Mouse (Mus musculus) CD4-positive, CD25-positive, alpha-beta regulatory T cell, adult 4 months (primary cell): ENCODE results near the gene Gstt1. TPM values are rescaled to one million over a fixed set of nuclear protein-coding genes. Genes with fewer than 3 reads are reported as not detected.
A peak's percentile ranks its signal among the peaks of the same experiment; 100 is the strongest.

Experiments
- ATAC-seq: one replicate; pipeline ENCODE4 v1.8.0; 2017
- polyA plus RNA-seq, 2 experiments: library from polyadenylated mRNA; unstranded; fragments of 100-300 nt; shearing (Covaris generic); gene quantifications; one replicate each; pipeline ENCODE4 v1.2.1; 2017

Gene Gstt1
- polyA plus RNA-seq, 2 experiments from 2014 or later: 1.3 TPM; not detected in 1

- peak; percentile 98 for ATAC-seq
Observed at GRCm38 (mm10) chr10:75763682-75764518, 34.5 kb downstream of the Gstt1 start, which contains the start of gene Cabin1. Cabin1 (minus strand) TSS chr10:75764341.

GRCm38 (mm10) chr10:75762413-75762812 is 36.0 kb downstream of the Gstt1 start:
- ATAC-seq: no peak

- ATAC-seq: no peak
Observed at GRCm38 (mm10) chr10:75760311-75760710, 38.1 kb downstream of the Gstt1 start.

DNA sequence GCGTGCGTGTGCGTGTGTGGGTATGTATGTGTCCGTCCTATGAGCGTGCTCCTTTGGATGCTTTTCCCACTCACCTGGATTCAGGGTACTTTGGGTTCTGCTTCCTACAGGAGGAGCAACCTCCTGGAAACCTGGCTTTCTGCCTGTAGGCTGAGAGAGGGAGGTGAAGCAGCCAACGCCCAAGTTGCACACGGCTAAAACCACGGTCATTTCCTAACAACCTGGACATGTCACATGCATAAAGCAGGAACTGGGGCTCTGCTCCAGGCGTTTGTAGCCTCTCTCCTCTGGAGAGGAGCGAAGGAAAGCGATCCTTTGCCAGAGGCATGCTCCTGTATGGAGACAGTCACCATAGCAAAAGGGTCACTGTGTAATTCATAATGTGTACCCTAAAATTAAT is 41.7 kb downstream of the Gstt1 start:
- ATAC-seq: no peak

- ATAC-seq: peak; percentile 94
Observed at GRCm38 (mm10) chr10:75744017-75744416, 54.4 kb downstream of the Gstt1 start.

DNA sequence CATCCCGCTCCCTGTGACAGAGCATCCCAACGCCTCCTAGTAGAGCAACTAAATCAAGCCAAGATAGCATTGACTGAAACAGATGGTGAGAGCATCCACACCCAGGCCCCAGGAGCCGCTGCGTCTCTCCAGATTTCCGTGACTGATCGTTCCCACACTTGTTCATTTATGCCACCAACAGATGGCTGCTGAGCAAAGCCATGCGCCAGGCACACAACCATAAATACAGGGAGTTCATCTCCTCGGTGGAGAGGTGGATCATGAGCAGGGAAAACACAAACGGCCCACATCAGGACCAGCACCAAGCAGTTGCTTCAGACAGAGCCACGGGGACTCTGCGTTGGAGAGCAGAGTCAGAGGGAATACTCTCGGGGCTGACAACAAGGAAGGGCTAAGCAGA is 55.0 kb downstream of the Gstt1 start:
- no peak for ATAC-seq

DNA sequence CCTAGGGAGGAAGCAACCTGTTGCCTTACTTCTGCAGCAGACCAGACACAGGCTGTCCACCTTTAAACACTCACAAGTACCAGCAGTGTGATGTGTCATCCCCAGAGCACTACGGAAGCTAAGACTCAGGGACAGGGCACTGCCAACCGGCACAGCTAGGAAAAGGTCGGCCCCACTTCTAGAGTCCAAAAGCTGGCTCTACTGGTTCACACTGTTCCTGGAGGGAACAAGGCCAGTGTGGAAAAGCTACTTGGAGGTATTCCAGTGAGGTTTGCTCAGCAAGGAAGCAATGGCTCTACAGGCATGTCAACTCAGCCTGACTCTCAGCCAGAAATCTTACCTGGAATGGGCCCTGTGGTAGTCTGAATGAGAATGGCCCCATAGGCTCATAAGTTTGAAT is 57.5 kb downstream of the Gstt1 start:
- ATAC-seq: no peak

Other genes starting within 250 kb of the Gstt1 start
- gene Lrrc75b, start 238.3 kb downstream of the Gstt1 start, polyA plus RNA-seq: under 1 TPM in 1 of 2 experiments, not detected in 1; 0.40 TPM
- gene Ggt1, start 237.0 kb downstream of the Gstt1 start, polyA plus RNA-seq: 1 to 10 TPM; 2.8 to 4.0 TPM
- under 1 TPM; 0.27 to 0.76 TPM for gene Ggt5, start 209.2 kb downstream of the Gstt1 start, polyA plus RNA-seq
- 10 to 100 TPM in 1 of 2 experiments, 1 to 10 TPM in 1; 9.2 to 19.4 TPM for gene Susd2, start 154.6 kb downstream of the Gstt1 start, polyA plus RNA-seq
- gene Cabin1, start 34.2 kb downstream of the Gstt1 start, polyA plus RNA-seq: 10 to 100 TPM; 25.1 to 30.0 TPM
- gene Ddt, start 25.2 kb downstream of the Gstt1 start, polyA plus RNA-seq: 10 to 100 TPM; 73.3 to 80.4 TPM
- gene Gm20441, start 17.6 kb downstream of the Gstt1 start, polyA plus RNA-seq: not detected
- 10 to 100 TPM in 1 of 2 experiments, 1 to 10 TPM in 1; 6.4 to 16.8 TPM for gene Gstt3, start 17.2 kb downstream of the Gstt1 start, polyA plus RNA-seq
- not detected for gene Gstt4, start 24.0 kb upstream of the Gstt1 start, polyA plus RNA-seq
- 10 to 100 TPM; 47.5 to 54.8 TPM for gene Gstt2, start 38.8 kb upstream of the Gstt1 start, polyA plus RNA-seq
- 100 to 1,000 TPM; 486 to 555 TPM for gene Mif, start 61.7 kb upstream of the Gstt1 start, polyA plus RNA-seq
- 1 to 10 TPM; 1.0 to 2.8 TPM for gene Derl3, start 94.8 kb upstream of the Gstt1 start, polyA plus RNA-seq
- gene Smarcb1, start 123.0 kb upstream of the Gstt1 start, polyA plus RNA-seq: 100 to 1,000 TPM in 1 of 2 experiments, 10 to 100 TPM in 1; 98.5 to 160 TPM
- gene Chchd10, start 134.5 kb upstream of the Gstt1 start, polyA plus RNA-seq: 10 to 100 TPM; 15.3 to 18.3 TPM
- 10 to 100 TPM in 1 of 2 experiments, 1 to 10 TPM in 1; 6.1 to 11.8 TPM for gene Mmp11, start 137.9 kb upstream of the Gstt1 start, polyA plus RNA-seq
- under 1 TPM in 1 of 2 experiments, not detected in 1; 0.27 TPM for gene Gm867, start 142.1 kb upstream of the Gstt1 start, polyA plus RNA-seq
- 1 to 10 TPM; 1.3 to 2.1 TPM for gene Vpreb3, start 144.5 kb upstream of the Gstt1 start, polyA plus RNA-seq
- gene Gm5134, start 155.9 kb upstream of the Gstt1 start, polyA plus RNA-seq: 1 to 10 TPM in 1 of 2 experiments, under 1 TPM in 1; 0.55 to 1.1 TPM
- gene Zfp280b, start 234.1 kb upstream of the Gstt1 start, polyA plus RNA-seq: 1 to 10 TPM; 9.6 to 9.7 TPM